Mouse (Mus musculus): ENCODE data around the gene Ddx23. TPM values are rescaled to one million over a fixed set of nuclear protein-coding genes. Genes with fewer than 3 reads are reported as not detected.

The Ddx23 gene
- total and polyA plus RNA-seq, 3 experiments, result 66.6 to 154 (median 112) TPM

DNA sequence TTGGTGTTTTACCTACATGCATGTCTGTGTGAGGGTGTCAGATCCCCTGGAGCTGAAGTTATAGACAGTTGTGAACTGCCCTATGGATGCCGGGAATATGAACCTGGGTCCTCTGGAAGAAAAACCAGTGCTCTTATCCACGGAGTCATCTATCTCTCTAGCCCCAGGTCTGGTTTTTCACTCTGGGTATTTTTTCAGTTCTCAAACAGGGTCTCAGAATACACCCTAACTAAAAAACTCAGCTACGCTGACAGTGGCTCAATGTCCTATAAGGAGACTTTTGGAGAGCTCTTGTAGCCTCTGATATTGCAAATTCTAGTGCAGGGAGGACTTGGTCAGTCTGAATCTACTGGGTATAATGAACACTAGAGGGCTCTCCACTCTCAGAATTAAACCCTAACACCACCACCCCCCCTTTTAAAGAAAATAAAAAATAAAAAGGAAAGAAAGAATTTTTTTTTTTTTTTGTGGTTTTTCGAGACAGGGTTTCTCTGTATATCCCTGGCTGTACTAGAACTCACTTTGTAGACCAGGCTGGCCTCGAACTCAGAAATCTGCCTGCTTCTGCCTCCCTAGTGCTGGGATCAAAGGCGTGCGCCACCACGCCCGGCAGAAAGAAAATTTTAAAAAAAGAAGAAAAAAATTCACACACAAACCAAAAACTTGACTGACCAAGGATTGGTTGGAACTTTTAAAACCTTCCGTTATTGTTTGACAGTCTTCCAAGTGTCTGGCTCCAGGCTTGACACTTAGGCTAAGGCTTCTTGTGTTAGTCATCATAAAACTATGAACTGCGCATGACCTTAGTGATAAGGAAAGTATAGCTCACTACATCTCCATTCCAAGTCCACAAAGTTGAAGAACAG lies 1.6 kb upstream of the Ddx23 start:
- ATAC-seq (ENCODE audit: extremely low read depth, insufficient number of reproducible peaks, low FRiP score, poor library complexity, severe bottlenecking) (no peak), DNase-seq (ENCODE audit: low spot score) (no peak)

DNA sequence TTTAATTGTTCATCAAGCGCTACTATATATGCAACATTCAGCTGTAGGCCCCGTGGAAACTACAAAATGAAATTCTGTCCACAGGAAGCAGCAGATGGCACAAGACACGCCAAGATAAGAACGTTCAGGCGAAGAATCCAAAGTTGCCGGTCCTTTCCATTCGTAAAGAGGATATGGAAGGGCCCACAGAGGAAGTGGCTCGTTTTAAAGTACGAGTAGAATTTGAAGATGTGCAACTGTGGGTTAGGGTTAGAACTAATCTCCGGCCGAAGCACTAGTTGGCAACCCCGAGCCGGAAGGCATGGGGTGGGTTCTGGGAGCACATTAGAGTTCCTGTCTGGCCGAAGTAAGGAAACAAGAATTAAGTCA lies 512 bp downstream of the Ddx23 start:
- H3K4me3 ChIP-seq (ENCODE audit: low read depth, low read length), result peak overlapping the region; percentile 79
- ATAC-seq (ENCODE audit: extremely low read depth, insufficient number of reproducible peaks, low FRiP score, poor library complexity, severe bottlenecking) (peak; percentile 31; the same call in 1 of the 2 replicates), DNase-seq (ENCODE audit: low spot score) (no peak)
- H3K4me1 ChIP-seq (ENCODE audit: insufficient read depth, low read depth, low read length), result peaks cover 31% of the 10 kb centered on the region
- no peaks in the 10 kb centered on the region for H3K27me3 ChIP-seq (ENCODE audit: insufficient read depth, low read length)
- TF ChIP-seq CTCF (IDR thresholded peaks at IDR 0.05; ENCODE audit: low read depth, low read length), result no peak
- TF ChIP-seq TAL1 (conservative IDR thresholded peaks at IDR 0.05; ENCODE audit: low read depth, low read length), result peak; percentile 23; the same call in 1 of the 2 replicates
- peaks cover 39% of the 10 kb centered on the region for H3K36me3 ChIP-seq (replicated peaks)
- H3K9me3 ChIP-seq (replicated peaks), result no peaks in the 10 kb centered on the region

More for the DNA sequence above, 1.6 kb upstream of the Ddx23 start:
- H3K36me3 ChIP-seq (replicated peaks), result peaks cover 21% of the 10 kb centered on the region
- no peak overlapping the region for H3K4me3 ChIP-seq (ENCODE audit: low read depth, low read length)
- no peaks in the 10 kb centered on the region for H3K9me3 ChIP-seq (replicated peaks)
- H3K27me3 ChIP-seq (ENCODE audit: insufficient read depth, low read length), result no peaks in the 10 kb centered on the region
- H3K4me1 ChIP-seq (ENCODE audit: insufficient read depth, low read depth, low read length), result peaks cover 19% of the 10 kb centered on the region
- TF ChIP-seq CTCF (IDR thresholded peaks at IDR 0.05; ENCODE audit: low read depth, low read length) (no peak), GATA1 (IDR thresholded peaks at IDR 0.05; ENCODE audit: borderline replicate concordance, low read length) (no peak), POLR2AphosphoS5 (IDR thresholded peaks at IDR 0.05; ENCODE audit: insufficient replicate concordance, low read depth, low read length) (no peak), TAL1 (conservative IDR thresholded peaks at IDR 0.05; ENCODE audit: low read depth, low read length) (no peak), GATA2 (IDR thresholded peaks at IDR 0.05; ENCODE audit: borderline replicate concordance, low read depth, low read length) (no peak)

DNA sequence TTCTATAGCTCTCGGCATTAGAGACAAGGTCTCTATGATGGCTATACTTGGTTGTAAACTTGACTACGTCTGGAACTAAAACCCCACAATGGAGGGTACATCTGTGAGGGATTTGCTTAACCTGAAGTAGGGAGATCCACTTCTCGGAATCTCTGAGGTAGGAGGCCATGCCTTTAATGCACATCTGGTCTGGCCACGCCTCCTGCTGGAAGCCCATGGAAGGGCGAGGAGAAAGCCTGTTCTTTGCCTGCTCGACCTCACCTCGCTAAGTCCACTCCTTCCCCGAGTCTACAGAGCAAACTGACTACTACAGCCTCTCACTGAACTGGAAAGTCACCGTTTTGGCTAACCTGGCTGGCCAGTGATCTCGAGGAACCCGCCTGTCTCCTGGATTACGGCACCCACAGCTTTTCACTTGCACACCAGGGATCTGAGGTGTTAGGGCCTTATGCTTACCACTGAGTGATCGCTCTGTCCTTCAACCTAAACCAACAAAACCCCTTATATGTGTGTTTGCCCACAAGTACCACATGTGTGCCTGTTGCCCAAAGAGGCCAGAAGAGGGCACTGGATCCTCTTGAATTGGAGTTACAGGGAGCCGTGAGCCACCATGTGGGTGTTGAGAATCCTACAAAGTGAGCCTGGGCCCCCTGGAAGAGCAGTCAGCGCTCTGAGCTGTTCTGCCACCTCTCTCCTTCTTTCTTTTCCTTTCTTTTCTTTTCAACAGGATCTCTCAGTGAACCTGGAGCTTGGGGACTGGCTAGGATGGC lies 5.5 kb downstream of the Ddx23 start:
- no peaks in the 10 kb centered on the region for H3K9me3 ChIP-seq (replicated peaks)
- TF ChIP-seq GATA2 (IDR thresholded peaks at IDR 0.05; ENCODE audit: borderline replicate concordance, low read depth, low read length) (no peak), CTCF (IDR thresholded peaks at IDR 0.05; ENCODE audit: low read depth, low read length) (no peak), TAL1 (conservative IDR thresholded peaks at IDR 0.05; ENCODE audit: low read depth, low read length) (no peak), POLR2AphosphoS5 (IDR thresholded peaks at IDR 0.05; ENCODE audit: insufficient replicate concordance, low read depth, low read length) (no peak), GATA1 (IDR thresholded peaks at IDR 0.05; ENCODE audit: borderline replicate concordance, low read length) (no peak)
- no peak for DNase-seq (ENCODE audit: low spot score)
- H3K27me3 ChIP-seq (ENCODE audit: insufficient read depth, low read length), result no peaks in the 10 kb centered on the region
- peaks cover 88% of the 10 kb centered on the region for H3K36me3 ChIP-seq (replicated peaks)
- peaks cover 26% of the 10 kb centered on the region for H3K4me1 ChIP-seq (ENCODE audit: insufficient read depth, low read depth, low read length)
- ATAC-seq (ENCODE audit: extremely low read depth, insufficient number of reproducible peaks, low FRiP score, poor library complexity, severe bottlenecking), result no peak
- no peak overlapping the region for H3K4me3 ChIP-seq (ENCODE audit: low read depth, low read length)

DNA sequence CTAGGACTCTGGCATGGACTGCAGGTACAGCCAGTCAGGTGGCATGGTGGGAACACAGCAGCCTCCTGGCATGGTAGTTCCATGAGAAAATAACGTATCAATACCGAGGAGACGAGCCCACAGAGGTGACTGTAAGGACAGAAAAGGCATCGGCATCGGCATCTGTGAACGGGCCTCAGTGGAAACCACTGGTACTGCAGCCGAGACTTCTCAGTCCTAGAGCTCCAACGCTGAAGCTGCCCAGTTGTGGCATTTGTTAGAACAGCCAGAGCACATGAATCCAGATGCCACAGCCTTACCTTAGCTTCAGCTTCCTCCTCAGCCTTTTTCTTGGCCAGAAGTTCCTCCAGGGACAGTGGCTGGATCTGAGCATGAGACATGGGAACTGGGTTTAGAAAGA lies 10.5 kb downstream of the Ddx23 start:
- DNase-seq (ENCODE audit: low spot score), result no peak
- H3K4me3 ChIP-seq (ENCODE audit: low read depth, low read length), result no peak overlapping the region
- H3K4me1 ChIP-seq (ENCODE audit: insufficient read depth, low read depth, low read length), result peaks cover 1% of the 10 kb centered on the region; the same call in 1 of the 2 replicates
- no peaks in the 10 kb centered on the region for H3K9me3 ChIP-seq (replicated peaks)
- no peak for TF ChIP-seq GATA1 (IDR thresholded peaks at IDR 0.05; ENCODE audit: borderline replicate concordance, low read length)
- TF ChIP-seq TAL1 (conservative IDR thresholded peaks at IDR 0.05; ENCODE audit: low read depth, low read length), result no peak
- TF ChIP-seq CTCF (IDR thresholded peaks at IDR 0.05; ENCODE audit: low read depth, low read length), result no peak
- no peak for TF ChIP-seq POLR2AphosphoS5 (IDR thresholded peaks at IDR 0.05; ENCODE audit: insufficient replicate concordance, low read depth, low read length)
- TF ChIP-seq GATA2 (IDR thresholded peaks at IDR 0.05; ENCODE audit: borderline replicate concordance, low read depth, low read length), result no peak
- no peak for ATAC-seq (ENCODE audit: extremely low read depth, insufficient number of reproducible peaks, low FRiP score, poor library complexity, severe bottlenecking)
- peaks cover 99% of the 10 kb centered on the region for H3K36me3 ChIP-seq (replicated peaks)
- no peaks in the 10 kb centered on the region for H3K27me3 ChIP-seq (ENCODE audit: insufficient read depth, low read length)

DNA sequence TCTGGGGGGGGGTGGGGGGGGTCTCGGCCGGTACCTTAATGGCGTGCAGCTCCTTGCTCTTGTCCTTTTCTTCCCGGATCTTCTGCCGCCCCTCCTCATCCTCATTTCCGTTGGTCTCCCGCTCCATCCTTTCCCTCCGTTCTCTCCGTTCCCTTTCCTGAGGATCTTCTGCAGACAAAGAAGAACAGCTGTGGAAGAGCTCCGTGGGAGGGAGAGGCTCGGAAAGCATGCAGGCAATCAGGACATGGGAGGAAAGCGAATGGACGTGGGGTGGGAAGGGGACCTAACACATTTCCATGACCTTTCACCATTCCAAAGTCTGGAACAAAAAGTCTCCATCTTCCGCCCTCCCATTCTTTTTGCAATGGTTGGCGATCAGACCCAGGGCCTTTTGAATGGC lies 11.3 kb downstream of the Ddx23 start:
- Histone ChIP-seq H3K27me3 (ENCODE audit: insufficient read depth, low read length) (no peaks in the 10 kb centered on the region), H3K4me1 (ENCODE audit: insufficient read depth, low read depth, low read length) (peaks cover 2% of the 10 kb centered on the region; the same call in 1 of the 2 replicates), H3K9me3 (replicated peaks) (no peaks in the 10 kb centered on the region), H3K4me3 (ENCODE audit: low read depth, low read length) (no peak overlapping the region), H3K36me3 (replicated peaks) (peaks cover 99% of the 10 kb centered on the region)
- ATAC-seq (ENCODE audit: extremely low read depth, insufficient number of reproducible peaks, low FRiP score, poor library complexity, severe bottlenecking), result no peak
- TF ChIP-seq POLR2AphosphoS5 (IDR thresholded peaks at IDR 0.05; ENCODE audit: insufficient replicate concordance, low read depth, low read length) (no peak), CTCF (IDR thresholded peaks at IDR 0.05; ENCODE audit: low read depth, low read length) (no peak), GATA2 (IDR thresholded peaks at IDR 0.05; ENCODE audit: borderline replicate concordance, low read depth, low read length) (no peak)
- DNase-seq (ENCODE audit: low spot score), result no peak

DNA sequence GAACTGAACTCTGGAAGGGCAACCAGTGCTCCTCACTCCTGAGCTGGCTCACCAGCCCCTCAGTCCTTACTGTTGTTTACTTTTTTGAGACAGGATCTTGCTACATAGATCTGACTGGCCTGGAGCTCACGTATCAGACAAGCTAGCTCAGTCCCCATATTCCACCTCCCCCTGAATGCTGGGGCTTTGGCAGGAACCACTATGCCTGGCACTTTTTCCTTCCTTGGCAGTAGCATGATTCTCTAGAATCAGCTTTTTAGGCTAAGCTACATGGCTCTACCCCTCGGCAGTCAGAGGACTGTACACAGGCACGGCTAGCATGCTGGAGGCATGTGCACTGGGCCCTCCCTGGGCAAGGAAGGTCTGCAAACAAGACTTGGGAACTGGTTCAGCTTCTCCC lies 14.6 kb downstream of the Ddx23 start:
- no peaks in the 10 kb centered on the region for H3K9me3 ChIP-seq (replicated peaks)
- H3K4me3 ChIP-seq (ENCODE audit: low read depth, low read length), result no peak overlapping the region
- ATAC-seq (ENCODE audit: extremely low read depth, insufficient number of reproducible peaks, low FRiP score, poor library complexity, severe bottlenecking) (no peak), DNase-seq (ENCODE audit: low spot score) (no peak)
- H3K27me3 ChIP-seq (ENCODE audit: insufficient read depth, low read length), result no peaks in the 10 kb centered on the region; the same call in 1 of the 2 replicates
- H3K4me1 ChIP-seq (ENCODE audit: insufficient read depth, low read depth, low read length), result peaks cover 6% of the 10 kb centered on the region
- H3K36me3 ChIP-seq (replicated peaks), result peaks cover 100% of the 10 kb centered on the region
- TF ChIP-seq TAL1 (conservative IDR thresholded peaks at IDR 0.05; ENCODE audit: low read depth, low read length), result no peak
- TF ChIP-seq GATA2 (IDR thresholded peaks at IDR 0.05; ENCODE audit: borderline replicate concordance, low read depth, low read length), result no peak
- no peak for TF ChIP-seq GATA1 (IDR thresholded peaks at IDR 0.05; ENCODE audit: borderline replicate concordance, low read length)
- TF ChIP-seq POLR2AphosphoS5 (IDR thresholded peaks at IDR 0.05; ENCODE audit: insufficient replicate concordance, low read depth, low read length), result no peak

Data from G1E (cell line).